Mouse (Mus musculus) forelimb bud, embryonic 11.5 days (tissue): ENCODE measurements around the gene Nedd8.
A peak's percentile ranks its signal among the peaks of the same experiment; 100 is the strongest.

ENCODE experiments used
- DNase-seq: peaks from one replicate; pipeline ENCODE4 v3.0.0-alpha.2; 2012; ENCODE audit warnings: low read depth, low spot score

The Nedd8 gene

GRCm38 (mm10) chr14:55660636-55661035, 11.3 kb downstream of the Nedd8 start:
- no peak for DNase-seq

- peak; percentile 80 for DNase-seq
Observed at GRCm38 (mm10) chr14:55659960-55660573, 11.9 kb downstream of the Nedd8 start, which contains the start of gene Mdp1. Gene Mdp1, minus strand, starts transcription at chr14:55660508.

DNA sequence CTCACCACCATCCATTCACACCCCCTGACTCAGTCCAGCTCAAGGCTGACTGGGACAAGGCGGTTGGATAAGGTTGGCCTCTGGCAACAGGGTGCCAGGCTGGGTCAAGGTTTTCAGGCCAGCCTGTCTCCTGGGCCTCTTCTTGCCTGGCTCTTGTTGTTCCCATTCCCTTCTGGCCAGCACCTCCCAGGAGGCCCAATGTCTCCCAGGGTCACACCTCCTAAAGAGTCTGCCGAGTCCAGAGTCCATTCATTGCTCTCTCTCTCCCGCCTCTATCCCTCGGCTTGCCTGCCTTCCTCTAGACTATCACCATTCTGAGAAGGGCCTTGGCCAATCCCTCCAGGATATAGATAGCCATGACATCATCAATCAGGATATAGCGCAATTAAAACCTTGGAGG, 13.9 kb downstream of the Nedd8 start:
- no peak for DNase-seq

DNA sequence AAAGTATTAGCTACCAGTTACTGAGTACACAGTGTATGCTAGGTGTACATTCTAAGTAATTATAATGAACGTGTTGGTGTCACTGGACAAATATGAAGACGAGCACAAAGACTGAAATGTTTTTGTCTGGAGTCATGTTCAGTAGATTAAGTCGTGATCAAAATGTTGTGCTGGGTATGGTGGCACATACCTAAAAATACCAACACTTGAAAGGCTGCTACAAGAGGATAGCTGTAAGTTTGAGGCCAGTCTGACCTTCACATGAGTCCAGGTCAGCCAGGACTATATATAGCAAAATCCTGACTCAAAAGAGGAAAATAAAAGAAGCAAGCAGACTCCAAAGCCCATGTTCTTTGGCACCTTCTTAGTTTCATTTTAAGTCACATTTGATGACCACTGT, 15.0 kb downstream of the Nedd8 start:
- no peak for DNase-seq

DNA sequence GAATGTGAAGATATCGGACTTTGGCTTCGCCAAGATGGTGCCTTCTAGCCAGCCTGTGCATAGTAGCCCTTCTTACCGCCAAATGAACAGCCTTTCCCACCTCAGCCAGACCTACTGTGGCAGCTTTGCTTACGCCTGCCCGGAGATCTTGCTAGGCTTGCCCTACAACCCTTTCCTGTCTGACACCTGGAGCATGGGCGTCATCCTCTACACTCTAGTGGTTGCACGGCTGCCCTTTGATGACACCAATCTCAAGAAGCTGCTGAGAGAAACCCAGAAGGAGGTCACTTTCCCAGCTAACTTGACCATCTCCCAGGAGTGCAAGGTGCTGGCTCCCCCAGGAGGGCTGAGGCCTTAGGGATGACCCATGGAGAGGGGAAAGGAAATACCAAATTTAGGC, 20.4 kb downstream of the Nedd8 start:
- no peak for DNase-seq

GRCm38 (mm10) chr14:55649884-55650283, 22.0 kb downstream of the Nedd8 start, which contains the start of gene Tssk4:
Gene Tssk4, plus strand, starts transcription at chr14:55650184.
- DNase-seq = no peak

GRCm38 (mm10) chr14:55644261-55644888, 27.5 kb downstream of the Nedd8 start:
- DNase-seq = no peak

GRCm38 (mm10) chr14:55643060-55643907, 28.6 kb downstream of the Nedd8 start, which contains the start of gene Tm9sf1:
Gene Tm9sf1, minus strand, starts transcription at chr14:55643806.
- peak; percentile 64 for DNase-seq

DNA sequence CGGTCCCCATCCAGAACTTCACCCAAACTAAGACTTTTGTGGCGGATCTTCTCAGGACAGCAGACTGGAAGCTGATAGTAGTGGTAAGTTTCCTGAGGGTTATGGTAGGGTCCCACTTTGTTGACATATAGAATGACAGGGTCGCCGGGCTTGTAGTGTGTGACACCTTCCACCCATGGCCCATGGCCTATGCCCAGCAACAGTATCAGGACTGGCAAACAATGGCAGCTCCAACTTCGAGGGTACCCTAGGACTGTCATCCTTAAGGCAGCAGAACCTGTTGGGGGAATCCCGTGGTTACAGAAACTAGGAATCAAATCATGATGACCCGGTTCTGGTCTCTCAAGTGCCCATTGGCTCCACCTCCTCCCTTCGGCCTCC, 29.3 kb downstream of the Nedd8 start:
- DNase-seq = no peak

DNA sequence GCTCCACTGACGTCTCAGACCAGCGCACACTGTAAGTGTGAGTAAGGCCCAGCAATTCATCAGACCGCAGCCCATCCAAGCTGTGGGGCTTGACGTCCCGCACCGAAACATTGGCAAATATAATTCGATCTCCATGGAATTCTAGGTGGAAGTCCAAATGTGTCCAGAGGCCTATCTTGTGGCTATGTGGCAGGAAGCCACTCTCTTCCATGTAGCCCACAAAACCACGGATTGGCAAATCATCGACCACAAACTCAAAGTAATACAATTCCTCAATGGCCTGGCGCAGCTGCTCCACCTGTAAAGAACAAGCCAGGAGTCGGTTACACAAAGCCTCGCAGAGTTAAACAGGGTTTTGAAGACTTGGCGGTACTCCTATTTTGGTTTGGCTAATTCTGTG, 30.6 kb downstream of the Nedd8 start:
- DNase-seq = no peak

DNA sequence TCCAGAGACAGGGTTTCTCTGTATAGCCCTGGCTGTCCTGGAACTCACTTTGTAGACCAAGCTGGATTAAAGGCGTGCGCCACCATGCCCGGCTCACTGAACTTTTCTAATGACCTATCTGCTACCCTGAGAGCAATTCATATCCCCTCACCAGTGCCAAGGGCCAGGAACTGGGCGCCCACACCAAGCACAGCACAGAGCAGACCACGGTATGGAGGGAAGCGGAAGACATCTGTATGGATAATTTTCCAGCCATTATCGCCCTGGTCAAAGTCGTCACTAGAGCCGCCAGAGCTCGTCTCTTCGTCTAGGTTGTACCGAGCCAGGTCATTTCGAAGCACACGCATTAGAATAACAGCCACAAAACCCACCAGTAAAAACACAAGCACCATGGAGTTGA, 31.1 kb downstream of the Nedd8 start:
- DNase-seq = no peak

DNA sequence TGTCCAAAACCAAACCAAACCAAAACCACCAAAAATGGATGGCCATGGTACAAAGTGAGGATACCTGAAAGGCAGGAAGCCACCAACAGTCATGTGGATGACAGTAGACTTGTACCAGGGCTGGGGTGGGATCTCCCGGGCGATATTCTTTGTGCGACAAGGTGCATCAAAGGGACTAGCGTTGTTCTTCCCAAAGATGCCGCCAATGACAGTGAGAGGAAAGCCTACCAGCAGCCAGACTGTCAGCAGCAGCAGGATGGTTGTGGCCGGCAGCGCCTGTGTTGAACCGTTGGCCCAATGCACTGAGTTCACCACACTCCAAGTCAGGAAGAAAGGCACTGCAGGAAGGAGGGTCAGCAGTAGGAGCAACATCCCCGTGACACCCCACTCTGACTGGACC, 34.1 kb downstream of the Nedd8 start, which contains the start of gene Gm49378:
Gm49378 (minus strand) TSS at position 101 of the 400 bp plus-strand sequence.
- DNase-seq = no peak

GRCm38 (mm10) chr14:55635523-55636007, 36.4 kb downstream of the Nedd8 start, which contains the start of gene Ipo4:
Gene Ipo4, minus strand, starts transcription at chr14:55635957.
- DNase-seq = peak; percentile 82

DNA sequence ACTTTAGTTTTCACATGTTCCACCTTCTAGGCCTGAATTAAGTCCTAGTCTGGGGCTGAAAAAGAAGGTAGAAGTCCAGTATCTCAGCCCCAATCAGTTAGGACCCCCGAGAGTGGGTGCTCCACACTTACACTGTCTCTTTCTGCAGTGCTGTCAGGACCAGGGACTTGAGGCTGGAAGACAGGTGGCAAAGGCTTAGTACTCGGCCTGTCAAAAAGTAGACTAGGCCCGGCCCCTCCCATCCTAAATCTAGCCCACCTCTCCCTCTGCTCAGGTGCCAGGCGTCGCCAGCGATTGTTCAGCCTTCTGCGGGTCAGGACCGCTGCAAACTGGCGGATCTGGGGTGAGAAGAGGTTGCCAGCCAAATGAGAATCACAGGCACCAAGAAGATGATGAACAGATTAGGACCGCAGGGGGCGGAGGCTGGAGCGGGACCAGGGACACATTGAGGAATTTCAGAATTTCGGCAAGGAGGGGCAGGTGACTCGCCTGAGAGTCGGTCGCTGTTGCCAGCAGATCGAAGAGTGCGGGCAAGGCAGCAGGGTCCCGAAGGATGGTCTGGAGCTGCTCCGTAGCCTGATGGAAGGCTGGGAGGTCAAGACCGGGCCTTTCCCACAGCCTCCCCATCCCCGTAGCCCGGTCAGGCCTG, 36.9 kb downstream of the Nedd8 start:
- no peak for DNase-seq

- no peak for DNase-seq
Observed at GRCm38 (mm10) chr14:55629312-55629711, 42.6 kb downstream of the Nedd8 start.

DNA sequence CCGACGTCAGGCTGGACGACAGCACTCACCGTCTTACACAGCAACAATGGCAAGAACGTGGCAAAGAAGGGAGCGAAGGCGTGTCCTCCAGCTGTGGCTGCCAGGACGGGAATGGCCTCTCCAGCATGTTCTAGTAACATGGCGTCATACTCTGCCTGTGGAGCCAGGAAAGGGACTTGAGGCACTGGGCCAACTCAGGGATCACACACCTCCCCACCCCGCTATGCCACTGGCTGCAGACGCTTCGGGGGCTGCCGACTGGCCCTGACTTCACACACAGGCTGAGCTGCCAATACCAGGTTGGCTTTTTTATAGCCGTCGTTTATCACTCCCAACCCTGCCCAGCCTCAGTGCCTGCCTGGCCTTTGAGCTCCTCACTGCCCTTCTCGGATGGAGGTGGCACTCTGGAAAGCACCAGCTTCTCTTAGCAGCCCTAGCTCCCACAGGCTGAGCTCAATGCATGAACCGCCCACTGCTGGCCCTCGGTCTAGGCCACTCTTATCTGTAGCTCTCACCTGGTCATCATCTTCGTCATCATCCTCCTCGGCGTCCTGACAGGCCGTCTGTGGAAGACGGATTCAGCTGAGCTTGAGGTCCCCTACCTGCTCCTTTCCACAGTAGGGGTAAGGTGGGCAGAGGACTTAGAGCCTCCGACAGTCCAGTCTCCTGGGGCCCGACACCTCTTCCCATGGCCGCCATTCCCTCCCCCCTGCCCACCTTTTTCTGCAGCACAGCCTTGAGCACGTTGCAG, 43.7 kb downstream of the Nedd8 start:
- DNase-seq = no peak

- no peak for DNase-seq
Observed at GRCm38 (mm10) chr14:55618486-55619195, 53.3 kb downstream of the Nedd8 start.

- DNase-seq = peak; percentile 12
Observed at GRCm38 (mm10) chr14:55617822-55618221, 54.1 kb downstream of the Nedd8 start, which contains the start of gene Rec8. Gene Rec8, plus strand, starts transcription at chr14:55618037.

- DNase-seq = no peak
Observed at GRCm38 (mm10) chr14:55616844-55617243, 55.1 kb downstream of the Nedd8 start.

DNA sequence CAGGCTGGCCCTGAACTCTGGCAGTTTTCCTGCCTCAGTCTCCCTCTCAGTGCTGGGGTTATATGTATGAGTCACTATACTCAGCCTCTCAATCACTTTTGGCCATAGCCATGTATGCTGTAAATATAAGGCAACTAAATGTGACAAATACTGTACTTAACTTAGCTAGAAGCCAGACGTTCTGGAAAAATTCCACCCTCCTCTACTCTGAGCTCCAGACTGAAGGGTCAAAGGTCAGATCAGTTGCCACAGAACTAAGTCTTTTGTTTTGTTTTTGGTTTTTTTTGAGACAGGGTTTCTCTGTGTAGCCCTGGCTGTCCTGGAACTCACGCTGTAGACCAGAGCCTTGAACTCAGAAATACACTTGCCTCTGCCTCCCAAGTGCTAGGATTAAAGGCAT, 56.0 kb downstream of the Nedd8 start:
- DNase-seq = no peak
